14 mouse cellular contexts compared by ENCODE assay signal in genomic region chr6:98015819-98016218, GRCm38 (mm10).
"Had no signal": no experiment of that assay in that cellular context is flagged by ENCODE, and none has a peak within 500 bp of the region (broad histone marks: within the 10 kb centered on the region; RNA-seq: fewer than 3 reads in every experiment).

No protein-coding gene starts in this region.

- H3K27ac ChIP-seq: kidney, postnatal 0 days; left cerebral cortex, adult 2 months; liver, embryonic 13.5 days; stomach, postnatal 0 days had no signal

- H3K36me3 ChIP-seq: liver, embryonic 13.5 days had no signal

- H3K27me3 ChIP-seq: liver, embryonic 13.5 days had no signal

- H3K4me1 ChIP-seq: liver, embryonic 13.5 days had no signal

- H3K4me2 ChIP-seq: liver, embryonic 13.5 days; midbrain, embryonic 11.5 days had no signal

- DNase-seq: kidney, adult 18-20 months; kidney, adult 9 months; kidney, postnatal 36 days; layer of hippocampus, postnatal 36 days; liver, embryonic 13.5 days; lung, adult 2 months; lung, postnatal 14 days; midbrain, embryonic 14.5 days; thymus, adult 2 months; thymus, postnatal 25 days had no signal

- H3K9me3 ChIP-seq: liver, embryonic 13.5 days had no signal

- H3K4me3 ChIP-seq: left cerebral cortex, adult 2 months; liver, embryonic 13.5 days had no signal

- H3K9ac ChIP-seq: liver, embryonic 13.5 days had no signal
